Mouse (Mus musculus) heart, embryonic 16.5 days (tissue): ENCODE data around the gene Atp1a1. TPM values are rescaled to one million over a fixed set of nuclear protein-coding genes. Genes with fewer than 3 reads are reported as not detected.

ENCODE experiments used
- ATAC-seq: fragments of 200-750 bp; cut with Nextera tagmentation; replicated peaks from 2 replicates; pipeline ENCODE4 v1.8.0; 2017; ENCODE audit warnings: moderate number of reproducible peaks; ENCODE audit not compliant: insufficient read depth, low FRiP score; ENCODE audit errors: extremely low read depth
- H3K27ac ChIP-seq: fragments of 300-500 bp; sonication (generic); 2 replicates; pipeline ENCODE4 v1.5.1; 2014; ENCODE audit warnings: mild to moderate bottlenecking, low read length, control low read depth, moderate library complexity
- H3K27me3 ChIP-seq: fragments of 300-500 bp; sonication (generic); 2 replicates; pipeline ENCODE4 v1.6.1; 2014; ENCODE audit warnings: low read length, mixed read lengths; ENCODE audit not compliant: control insufficient read depth, insufficient read depth
- H3K36me3 ChIP-seq: fragments of 300-500 bp; sonication (generic); 2 replicates; pipeline ENCODE4 v1.6.1; 2014; ENCODE audit not compliant: control insufficient read depth, insufficient read depth
- H3K4me1 ChIP-seq: fragments of 300-500 bp; sonication (generic); 2 replicates; pipeline ENCODE4 v1.6.1; 2014; ENCODE audit warnings: low read length, mixed read lengths; ENCODE audit not compliant: control insufficient read depth, insufficient read depth
- H3K4me2 ChIP-seq: fragments of 300-500 bp; sonication (generic); 2 replicates; pipeline ENCODE4 v1.6.1; 2014; ENCODE audit warnings: low read depth, mild to moderate bottlenecking, control low read depth, low read length
- H3K4me3 ChIP-seq: fragments of 300-500 bp; sonication (generic); 2 replicates; pipeline ENCODE4 v1.5.1; 2014; ENCODE audit warnings: mild to moderate bottlenecking, control low read depth, low read length
- H3K9ac ChIP-seq: fragments of 300-500 bp; sonication (generic); 2 replicates; pipeline ENCODE4 v1.6.1; 2014; ENCODE audit warnings: low read length, control low read depth
- H3K9me3 ChIP-seq: fragments of 300-500 bp; sonication (generic); replicated peaks from 2 replicates; pipeline ENCODE4 v1.6.1; 2016; ENCODE audit warnings: low read length; ENCODE audit not compliant: control insufficient read depth
- WGBS: fragments of 180-500 bp; shearing (Covaris S2); extraction: QIAGEN DNeasy Blood & Tissue Kit; methylation state at CpG from one replicate; pipeline ENCODE4 v1.1.7; 2014; 5-methylcytosine and 5-hydroxymethylcytosine counted together
- polyA plus RNA-seq: library from polyadenylated mRNA; unstranded; fragments of >200 nt; fragmentation: Nextera tagmentation; extraction: Ambion mirVana; gene quantifications from 2 replicates; pipeline ENCODE4 v1.2.1, GENCODE M21; 2015

Gene Atp1a1
- polyA plus RNA-seq, 1 experiment from 2014 or later: 335 TPM

GRCm38 (mm10) chr3:101530928-101531327 lies 73.6 kb downstream of the Atp1a1 start:
- no peak for ATAC-seq
- 52% methylated on average over 10 of the region's 10 CpGs for WGBS
- H3K4me2 ChIP-seq: no peak overlapping the region
- no peak overlapping the region for H3K9ac ChIP-seq
- no peak overlapping the region for H3K4me3 ChIP-seq
- peaks cover 28% of the 10 kb centered on the region for H3K4me1 ChIP-seq
- H3K27ac ChIP-seq: no peak overlapping the region
- no peaks in the 10 kb centered on the region for H3K36me3 ChIP-seq
- H3K27me3 ChIP-seq: no peaks in the 10 kb centered on the region
- H3K9me3 ChIP-seq: no peaks in the 10 kb centered on the region

- H3K36me3 ChIP-seq: no peaks in the 10 kb centered on the region
- H3K27me3 ChIP-seq: no peaks in the 10 kb centered on the region
- no peaks in the 10 kb centered on the region for H3K9me3 ChIP-seq
- peak; percentile 42; the same call in 1 of the 2 replicates for ATAC-seq
- peak overlapping the region; percentile 34; the same call in 1 of the 2 replicates for H3K9ac ChIP-seq
- 0 out of 2 replicates have a peak overlapping the region, but pooled peaks have one; percentile 2 for H3K4me2 ChIP-seq
- peak overlapping the region; percentile 53 for H3K27ac ChIP-seq
- H3K4me1 ChIP-seq: peaks cover 26% of the 10 kb centered on the region
- 33% methylated on average over 8 of the region's 8 CpGs for WGBS
- no peak overlapping the region for H3K4me3 ChIP-seq
Observed at GRCm38 (mm10) chr3:101528900-101529594, 75.4 kb downstream of the Atp1a1 start.

GRCm38 (mm10) chr3:101528157-101528899 lies 76.2 kb downstream of the Atp1a1 start:
- no peak overlapping the region for H3K9ac ChIP-seq
- no peak for ATAC-seq

GRCm38 (mm10) chr3:101526603-101527002 lies 77.9 kb downstream of the Atp1a1 start:
- Histone ChIP-seq H3K9me3 (no peaks in the 10 kb centered on the region), H3K4me1 (peaks cover 38% of the 10 kb centered on the region), H3K36me3 (no peaks in the 10 kb centered on the region), H3K27me3 (no peaks in the 10 kb centered on the region), H3K4me3 (no peak overlapping the region), H3K4me2 (no peak overlapping the region), H3K9ac (no peak overlapping the region), H3K27ac (no peak overlapping the region)
- WGBS: 83% methylated on average over 11 of the region's 11 CpGs
- ATAC-seq: no peak

More at GRCm38 (mm10) chr3:101528157-101528899, 76.2 kb downstream of the Atp1a1 start:
- peaks cover 24% of the 10 kb centered on the region for H3K4me1 ChIP-seq
- no peaks in the 10 kb centered on the region for H3K27me3 ChIP-seq
- H3K27ac ChIP-seq: peak overlapping the region; percentile 4
- no peaks in the 10 kb centered on the region for H3K36me3 ChIP-seq
- H3K9me3 ChIP-seq: no peaks in the 10 kb centered on the region
- 50% methylated on average over 8 of the region's 8 CpGs for WGBS
- H3K4me2 ChIP-seq: no peak overlapping the region
- no peak overlapping the region for H3K4me3 ChIP-seq

Other genes with a start within 250 kb of the Atp1a1 start
- 36.2 and 38.1 TPM in 2 replicates for gene Igsf3, start 227.6 kb downstream of the Atp1a1 start, polyA plus RNA-seq
- gene Mab21l3, start 244.3 kb upstream of the Atp1a1 start, polyA plus RNA-seq: 0.29 and 0.38 TPM in 2 replicates